Mouse (Mus musculus): ENCODE data around the gene Mad2l2.

DNA sequence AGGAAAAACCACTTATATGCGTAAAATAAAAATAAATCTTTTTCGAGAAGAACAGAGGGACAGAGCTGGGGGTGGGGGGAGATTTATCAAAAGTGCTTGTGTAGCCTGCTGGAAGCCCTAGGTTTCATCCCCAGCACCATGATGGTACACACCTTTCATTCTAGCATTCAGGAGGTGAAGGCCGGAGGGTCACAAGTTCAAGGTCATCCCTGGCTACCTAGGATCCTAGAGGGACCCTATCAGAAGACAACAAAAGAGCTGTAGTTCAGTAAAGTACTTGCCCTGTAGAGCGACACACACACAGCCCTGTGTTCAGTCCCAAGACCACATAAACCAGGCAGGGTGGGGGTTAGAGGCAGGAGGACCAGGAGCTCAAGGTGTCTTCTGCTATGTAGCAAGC lies 23.8 kb downstream of the Mad2l2 start:
- no peak for TF ChIP-seq GATA1 (IDR thresholded peaks at IDR 0.05; ENCODE audit: borderline replicate concordance, low read length)
- TF ChIP-seq FLI1 (IDR thresholded peaks at IDR 0.05; ENCODE audit: low read length) = no peak
